Mouse (Mus musculus): ENCODE results near the gene Arhgef12.

DNA sequence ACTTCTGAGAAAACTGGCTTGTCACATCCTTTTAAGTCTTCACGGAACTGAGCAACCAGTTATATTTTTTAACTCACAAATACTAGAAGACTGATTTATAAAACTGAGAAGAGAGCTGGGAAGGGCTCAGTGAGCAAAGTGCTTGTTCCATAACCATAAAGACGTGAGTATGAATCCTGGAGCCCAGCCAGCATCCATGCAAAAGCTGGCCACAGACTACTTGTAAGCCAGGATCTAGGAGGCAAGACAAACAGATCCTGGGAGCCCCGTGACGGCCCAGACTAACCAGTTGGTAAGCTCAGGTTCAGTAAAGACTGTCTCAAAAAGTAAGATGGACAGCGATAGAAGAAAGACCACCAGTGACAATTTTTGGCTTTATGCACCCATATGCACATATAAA lies 94.5 kb downstream of the Arhgef12 start:
- TF ChIP-seq CTCF (IDR thresholded peaks at IDR 0.05; ENCODE audit: insufficient read depth, low read depth, low read length) (no peak), POLR2A (IDR thresholded peaks at IDR 0.05; ENCODE audit: insufficient read depth, low read depth, low read length) (no peak)
